Mouse (Mus musculus): ENCODE results near the gene Ly6g6c.

Gene Ly6g6c

DNA sequence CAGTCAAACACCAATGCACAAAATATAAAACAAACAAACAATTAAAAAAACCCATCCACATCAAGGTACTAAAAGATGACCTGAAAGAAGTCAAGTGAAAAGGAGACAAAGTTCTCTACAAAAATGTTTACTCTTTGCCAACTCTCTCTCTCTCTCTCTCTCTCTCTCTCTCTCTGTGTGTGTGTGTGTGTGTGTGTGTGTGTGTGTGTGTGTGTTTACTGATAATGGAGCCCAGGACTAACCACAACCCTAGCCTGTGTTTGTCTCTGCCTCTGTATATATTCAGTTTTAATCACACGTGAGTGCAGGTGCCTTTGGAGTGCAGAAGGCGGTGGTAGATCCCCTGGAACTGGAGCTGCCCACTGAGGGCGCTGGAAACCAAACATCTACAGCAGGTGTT lies 8.1 kb upstream of the Ly6g6c start:
- no peak for DNase-seq (ENCODE audit: low spot score in 2 of 2)

DNA sequence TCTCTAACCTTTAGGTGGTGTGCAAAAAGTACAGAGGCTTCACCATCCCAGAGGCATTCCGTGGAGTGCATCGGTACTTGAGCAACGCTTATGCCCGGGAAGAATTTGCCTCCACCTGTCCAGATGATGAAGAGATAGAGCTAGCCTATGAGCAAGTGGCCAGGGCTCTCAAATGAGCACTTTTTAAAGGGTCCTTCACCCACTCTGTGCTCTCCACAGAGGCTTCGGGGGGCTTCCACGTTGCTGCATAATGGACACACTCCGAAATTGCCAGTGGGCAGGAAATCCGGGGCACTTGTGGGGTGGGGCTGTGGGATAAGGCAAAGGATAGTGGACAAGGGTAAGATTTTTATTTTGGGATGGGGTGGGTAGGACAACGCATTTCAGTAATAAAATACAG lies 6.9 kb upstream of the Ly6g6c start:
- DNase-seq (ENCODE audit: low spot score in 2 of 2): no peak

DNA sequence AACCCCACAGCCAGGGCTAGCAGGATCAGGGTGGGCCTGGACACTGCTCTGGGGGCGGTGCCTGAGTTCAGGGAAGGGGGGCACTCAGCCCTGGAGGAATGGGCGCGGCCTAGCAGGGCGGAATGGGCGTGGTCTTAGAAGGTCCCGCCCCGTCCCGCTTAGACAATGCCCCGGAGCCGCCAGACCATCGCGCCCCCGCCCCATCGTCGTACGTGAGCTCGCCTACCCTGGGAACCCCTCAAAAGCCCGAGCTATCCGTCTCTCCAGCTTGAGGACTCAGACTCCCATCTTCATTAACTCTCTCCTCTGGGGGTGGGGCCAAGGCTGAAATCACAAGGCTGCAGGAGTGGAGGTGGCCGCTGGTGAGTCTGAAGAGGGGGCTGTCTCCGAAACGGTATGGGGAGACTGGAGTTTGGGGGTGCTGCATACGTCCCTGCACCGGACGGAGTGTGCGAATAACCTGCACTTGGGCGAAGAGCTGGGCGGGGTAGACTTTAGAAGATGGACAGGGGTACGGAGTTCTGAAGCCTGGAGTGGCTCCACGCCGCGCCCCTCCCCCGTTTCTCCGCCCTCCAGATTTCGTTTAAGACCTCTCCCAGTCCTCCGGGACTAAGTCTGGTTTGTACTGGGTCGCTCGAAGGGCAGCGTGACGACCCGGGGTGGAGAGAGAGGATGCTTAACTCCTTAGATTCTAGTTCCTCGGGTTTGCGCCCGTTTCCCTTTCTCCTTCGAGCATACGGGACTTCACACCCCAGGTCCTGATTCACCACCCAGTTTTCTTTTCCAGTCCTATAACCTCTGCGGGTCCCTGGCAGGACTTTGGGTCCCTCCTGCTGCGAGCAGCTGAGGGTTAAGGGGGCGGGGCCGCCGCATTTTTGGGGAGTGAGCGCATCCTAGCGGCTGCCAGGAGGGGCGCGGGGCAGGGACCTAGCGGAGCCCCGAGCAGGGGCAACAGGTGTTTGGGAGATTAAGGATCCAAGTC lies 6.0 kb upstream of the Ly6g6c start, which contains the start of gene Ddah2:
Ddah2 (plus strand) TSS at position 125 of the 982 bp plus-strand sequence.
- DNase-seq (ENCODE audit: low spot score in 2 of 2): peak; percentile 81 to 87

DNA sequence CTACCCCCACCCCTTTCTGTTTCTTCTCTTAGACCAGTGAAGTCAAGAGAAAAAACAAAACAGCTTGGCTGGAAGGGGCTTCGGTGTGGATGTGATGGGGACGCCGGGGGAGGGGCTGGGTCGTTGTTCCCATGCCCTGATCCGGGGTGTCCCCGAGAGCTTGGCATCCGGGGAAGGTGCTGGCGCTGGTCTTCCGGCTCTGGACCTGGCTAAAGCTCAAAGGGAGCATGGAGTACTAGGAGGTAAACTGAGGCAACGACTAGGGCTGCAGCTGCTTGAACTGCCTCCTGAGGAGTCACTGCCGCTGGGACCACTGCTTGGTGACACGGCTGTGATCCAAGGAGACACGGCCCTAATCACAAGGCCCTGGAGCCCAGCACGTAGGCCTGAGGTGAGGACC lies 5.1 kb upstream of the Ly6g6c start:
- DNase-seq (ENCODE audit: low spot score in 2 of 2): no peak

DNA sequence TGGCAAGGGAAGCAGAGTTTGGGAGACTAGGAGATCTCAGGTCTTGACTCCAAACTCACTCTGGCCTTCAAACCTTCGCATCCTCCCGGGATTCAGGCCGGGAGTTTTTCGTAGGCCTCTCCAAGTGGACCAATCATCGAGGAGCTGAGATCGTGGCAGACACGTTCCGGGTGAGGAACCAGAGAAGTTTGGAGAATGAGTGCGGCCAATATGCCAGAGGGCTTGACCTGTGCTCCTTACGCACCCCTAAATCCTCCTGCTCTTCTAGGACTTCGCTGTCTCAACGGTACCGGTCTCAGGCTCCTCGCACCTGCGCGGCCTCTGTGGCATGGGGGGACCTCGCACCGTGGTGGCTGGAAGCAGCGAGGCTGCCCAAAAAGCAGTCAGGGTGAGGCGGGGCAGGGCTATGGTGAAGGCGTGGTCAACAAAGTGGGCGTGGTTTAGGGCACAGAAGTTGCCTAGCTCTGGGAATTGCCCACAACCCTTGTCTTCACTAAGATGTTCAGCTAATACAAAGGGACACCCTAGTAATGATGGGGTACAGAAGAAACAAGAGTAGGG lies 4.4 kb upstream of the Ly6g6c start:
- DNase-seq (ENCODE audit: low spot score in 2 of 2): no peak

DNA sequence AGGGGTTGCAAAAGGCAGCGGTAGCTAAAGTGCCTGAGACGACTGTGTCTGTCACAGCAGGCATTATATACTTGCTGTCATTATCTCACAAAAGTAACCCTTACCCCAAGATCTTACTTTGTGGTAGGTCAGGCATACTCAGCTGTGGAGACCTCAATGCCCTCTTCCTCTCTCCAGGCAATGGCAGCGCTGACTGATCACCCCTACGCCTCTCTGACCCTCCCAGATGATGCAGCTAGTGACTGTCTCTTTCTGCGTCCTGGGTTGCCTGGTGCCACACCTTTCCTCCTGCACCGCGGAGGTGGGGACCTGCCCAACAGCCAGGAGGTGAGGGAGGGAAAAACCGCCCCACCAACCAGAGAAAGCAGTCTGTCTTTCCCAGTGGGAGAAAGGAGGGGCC lies 3.9 kb upstream of the Ly6g6c start:
- DNase-seq (ENCODE audit: low spot score in 2 of 2): no peak

DNA sequence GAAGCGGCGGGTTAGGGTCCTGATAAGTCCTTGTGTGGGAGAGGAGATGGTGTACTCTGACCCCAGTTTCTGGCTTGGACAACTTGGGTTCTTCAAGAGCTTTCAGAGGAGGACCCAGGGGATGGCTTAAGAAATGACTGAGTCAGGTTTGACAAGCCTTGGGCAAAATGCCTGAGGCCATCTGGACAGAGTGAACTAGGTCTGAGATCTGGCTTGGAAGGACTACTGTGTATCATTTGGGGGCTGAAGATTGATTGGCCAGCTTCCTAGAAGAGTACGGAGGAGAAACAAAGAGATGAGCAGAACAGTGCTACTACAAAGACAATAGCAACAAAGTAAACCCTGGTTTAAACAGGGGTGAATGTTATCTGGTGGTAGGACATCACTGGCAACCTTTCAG lies 1.7 kb upstream of the Ly6g6c start:
- no peak for DNase-seq (ENCODE audit: low spot score in 2 of 2)

DNA sequence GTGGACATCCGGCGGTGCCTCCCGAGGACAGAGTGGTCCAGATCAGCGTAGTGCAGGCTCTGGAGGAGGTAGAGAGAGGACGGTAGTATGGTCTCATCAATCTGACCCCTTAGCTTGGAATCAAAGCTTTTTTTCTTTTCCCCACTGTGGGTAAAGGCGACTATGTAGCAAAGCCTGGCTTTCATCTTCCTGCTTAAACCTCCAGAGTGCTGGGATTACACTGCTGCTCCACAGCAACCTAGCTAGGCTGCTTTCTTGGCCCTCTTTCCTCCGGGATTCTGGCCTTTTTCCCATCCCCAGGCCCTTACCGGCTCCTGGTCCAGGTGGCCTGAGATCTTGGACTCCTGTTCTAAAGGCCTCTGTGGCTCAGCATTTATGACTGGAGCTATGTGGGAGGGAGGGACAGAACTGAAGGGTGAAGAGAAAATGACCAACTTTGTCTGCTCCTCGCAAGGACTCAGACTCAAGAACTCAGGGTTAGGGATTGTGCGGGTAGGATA lies 760 bp upstream of the Ly6g6c start:
- no peak for DNase-seq (ENCODE audit: low spot score in 2 of 2)

DNA sequence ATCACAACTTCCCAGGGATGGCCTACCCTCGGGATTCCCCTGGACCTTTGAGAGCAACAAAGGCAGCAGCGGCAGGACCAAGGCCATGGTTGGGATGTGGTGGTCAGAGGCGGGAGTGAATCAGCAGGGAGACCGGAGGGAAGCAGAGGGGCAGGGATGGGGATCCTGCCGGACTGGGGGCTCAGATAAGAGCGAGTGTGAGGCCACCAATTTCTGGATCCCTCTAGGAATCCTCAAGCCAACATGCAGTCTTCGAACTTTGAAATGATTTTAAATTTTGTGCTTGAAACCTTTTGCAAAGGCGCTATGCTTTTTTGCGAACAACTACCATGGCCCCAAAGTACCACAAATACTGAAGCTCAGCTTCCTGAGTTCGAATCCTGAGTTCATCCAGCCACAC lies 896 bp downstream of the Ly6g6c start, which contains the start of gene Mpig6b:
Mpig6b (minus strand) TSS at position 101 of the 400 bp plus-strand sequence.
- DNase-seq (ENCODE audit: low spot score in 2 of 2): no peak

DNA sequence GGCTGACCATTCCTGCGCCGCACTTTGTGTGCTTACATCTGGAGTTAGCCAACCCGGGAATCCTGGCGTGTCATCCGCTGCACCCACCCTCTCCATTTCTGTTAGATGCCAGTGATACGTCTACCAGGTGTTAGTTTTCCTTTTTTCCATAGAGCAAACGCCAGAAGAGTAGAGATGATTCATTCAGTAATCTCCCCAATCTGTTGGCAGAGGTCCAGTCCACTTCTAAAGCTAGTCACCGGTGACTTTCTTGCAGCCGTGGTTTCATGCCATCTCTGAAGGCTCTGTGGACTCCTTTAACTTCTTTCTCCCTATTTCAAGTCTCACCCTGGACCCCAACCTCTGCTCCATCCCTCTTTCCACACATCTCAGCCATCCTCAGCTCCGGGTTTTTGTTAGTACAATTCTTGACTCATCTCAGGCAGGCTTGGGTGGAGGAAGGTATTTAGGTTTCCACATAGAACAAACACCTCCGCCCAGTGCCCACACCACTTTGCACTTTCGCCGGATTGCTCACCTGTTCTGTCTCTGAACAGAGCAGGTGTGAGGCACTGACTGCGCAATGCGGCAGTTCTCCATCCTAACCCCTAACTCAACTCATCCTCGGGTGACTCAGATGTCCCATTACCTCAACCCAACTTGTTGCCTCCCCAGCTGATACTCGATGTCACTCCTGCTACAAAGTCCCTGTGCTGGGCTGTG lies 3.2 kb downstream of the Ly6g6c start:
- DNase-seq (ENCODE audit: low spot score in 2 of 2): peak in 1 of 2 experiments; percentile 50

DNA sequence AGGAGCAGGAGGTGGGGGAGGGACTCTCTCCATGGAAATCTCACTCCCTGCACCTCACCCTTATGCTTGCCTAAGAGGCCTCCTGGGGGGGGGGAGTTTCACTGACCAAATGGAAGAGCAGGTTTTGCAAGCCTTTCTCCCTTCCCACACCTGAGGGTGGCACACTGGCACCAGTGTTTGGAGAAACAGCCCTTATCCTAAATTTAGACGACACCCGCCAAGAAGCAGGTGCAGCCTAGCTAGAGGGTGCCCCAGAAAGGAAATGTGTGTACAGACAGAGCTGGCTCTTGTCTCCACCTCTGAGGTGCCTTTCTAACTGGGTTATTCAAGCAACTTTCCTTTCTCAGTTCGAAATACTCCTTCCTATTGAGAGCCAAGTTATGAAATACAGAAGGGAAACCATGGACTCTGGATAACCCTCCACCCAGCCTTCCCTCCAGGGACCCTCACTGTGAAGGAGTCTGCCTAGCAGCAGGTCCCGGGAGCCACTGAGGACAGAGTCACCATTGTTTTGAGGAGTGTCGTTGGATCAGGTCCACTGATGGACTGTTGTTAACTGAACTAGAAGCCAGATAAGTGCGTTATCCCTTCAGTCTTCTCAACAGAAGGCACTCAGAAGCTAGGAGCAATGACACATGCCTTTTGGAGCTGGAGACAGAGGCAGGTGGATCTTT lies 5.5 kb downstream of the Ly6g6c start:
- no peak for DNase-seq (ENCODE audit: low spot score in 2 of 2)

DNA sequence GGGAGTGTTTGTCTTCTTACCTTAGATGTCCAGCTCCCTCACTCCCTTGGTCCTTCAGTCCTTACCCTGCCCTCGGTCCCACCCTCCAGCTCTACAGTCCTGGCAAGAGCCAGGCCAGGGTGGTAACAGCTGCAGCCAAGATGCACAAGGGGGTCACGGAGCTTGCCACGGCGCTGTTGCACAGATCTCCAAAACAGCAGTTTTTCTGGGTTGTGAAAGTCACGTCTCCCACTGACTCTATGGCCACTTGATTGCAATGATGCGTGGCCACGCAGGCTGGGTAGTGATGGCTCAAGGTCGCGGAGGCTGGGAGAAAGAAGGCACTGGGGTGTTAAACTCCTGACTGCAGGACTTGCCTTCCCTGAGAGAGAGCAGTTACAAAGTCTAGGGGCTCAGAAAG lies 6.3 kb downstream of the Ly6g6c start:
- no peak for DNase-seq (ENCODE audit: low spot score in 2 of 2)

DNA sequence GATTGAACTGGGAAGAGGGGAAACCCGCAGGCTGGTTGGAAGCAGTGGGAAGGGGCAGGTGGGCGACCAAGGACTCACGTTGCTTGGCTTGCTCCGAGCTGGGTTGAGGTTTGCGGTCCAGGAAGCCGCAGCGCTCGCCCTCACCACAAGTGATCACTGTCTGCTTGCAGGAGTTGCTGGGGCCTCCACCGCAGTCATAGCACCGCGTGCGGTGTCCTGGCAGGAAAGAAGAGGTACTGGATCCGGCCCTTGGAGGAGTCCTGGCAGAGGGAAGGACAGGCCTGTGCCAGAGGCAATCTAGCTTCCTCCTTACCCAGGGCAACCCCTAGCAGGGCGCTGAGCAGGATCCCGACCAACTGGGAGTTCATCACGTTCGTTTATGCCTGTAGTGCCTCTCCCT lies 8.9 kb downstream of the Ly6g6c start:
- DNase-seq (ENCODE audit: low spot score in 2 of 2): no peak

DNA sequence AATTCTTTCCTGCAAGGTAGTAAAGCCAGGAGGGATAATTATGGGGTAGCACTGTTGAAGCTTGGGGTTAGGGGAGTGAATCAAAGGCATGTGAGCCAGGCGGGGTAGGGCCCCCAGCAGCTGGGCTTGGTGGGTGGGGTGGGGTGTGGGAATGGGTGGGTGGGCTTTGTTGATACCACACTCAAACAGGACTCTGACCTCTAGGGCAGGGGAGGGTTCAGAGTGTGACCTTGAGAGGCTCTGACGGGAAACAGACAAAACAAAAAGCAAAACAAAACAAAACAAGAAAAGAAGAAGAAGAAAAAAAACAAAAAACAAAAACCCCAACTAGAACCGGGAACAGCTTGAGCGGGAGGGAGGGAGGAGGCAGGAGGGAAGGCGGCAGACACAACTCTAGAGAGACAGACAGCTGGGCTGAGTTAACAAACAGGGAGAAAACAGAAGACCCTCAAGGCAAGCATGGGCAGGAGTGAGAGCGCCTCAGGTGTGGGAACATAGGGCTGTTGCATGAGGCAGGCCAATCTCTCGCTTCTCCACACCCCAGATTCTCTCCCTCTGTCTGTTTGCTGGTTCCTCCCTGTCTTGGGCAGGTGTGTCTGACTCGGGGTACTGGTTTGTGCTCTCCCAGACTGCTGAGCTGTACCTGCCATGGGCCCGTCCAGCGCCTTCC lies 11.5 kb downstream of the Ly6g6c start, which contains the start of gene Ly6g6e:
Ly6g6e (plus strand) TSS at position 396 of the 670 bp plus-strand sequence.
- DNase-seq (ENCODE audit: low spot score in 2 of 2): no peak

DNA sequence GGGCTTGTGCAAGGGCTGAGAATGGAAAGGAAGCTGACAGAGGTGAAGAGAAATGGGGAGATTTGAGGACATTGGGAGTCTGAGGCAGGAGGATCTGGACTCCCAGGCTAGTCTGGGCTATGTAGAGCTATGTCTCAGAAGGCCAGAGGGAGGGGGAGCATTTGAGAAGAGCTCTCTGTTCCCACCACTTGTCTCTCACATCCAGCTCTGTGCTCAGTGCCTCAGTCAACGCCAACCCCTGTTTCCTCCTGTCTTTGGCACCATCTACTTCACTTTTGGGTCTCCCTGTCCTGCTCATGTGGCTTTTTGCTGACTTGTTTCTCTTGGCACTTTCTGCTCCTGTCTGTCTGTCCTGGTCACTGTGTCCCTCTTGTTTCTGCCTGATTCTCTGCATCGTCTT lies 12.1 kb downstream of the Ly6g6c start:
- no peak for DNase-seq (ENCODE audit: low spot score in 2 of 2)

DNA sequence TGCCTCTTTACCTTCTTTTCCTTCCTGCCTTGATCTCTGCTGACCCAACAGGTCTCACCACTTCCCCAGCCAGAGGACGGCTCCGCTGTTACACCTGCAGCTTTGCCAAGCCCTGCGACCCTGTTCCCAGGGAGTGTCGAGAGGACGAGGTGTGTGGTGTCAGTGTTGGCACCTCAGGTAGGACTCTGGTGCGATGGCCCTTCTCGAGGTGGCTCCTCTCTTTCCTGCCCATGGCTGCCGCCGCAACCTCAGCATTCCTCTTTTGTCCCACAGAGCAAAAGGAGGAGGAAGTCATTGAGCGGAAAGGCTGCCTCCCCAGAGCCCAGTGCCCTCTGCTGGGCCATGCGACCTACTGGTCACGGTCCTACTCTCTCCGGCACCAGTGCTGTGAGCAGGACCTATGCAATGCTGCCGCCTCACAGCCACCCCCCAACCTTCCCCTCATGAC lies 12.6 kb downstream of the Ly6g6c start, which contains the start of gene Ly6g6d:
Ly6g6d (minus strand) TSS at position 280 of the 448 bp plus-strand sequence.
- peak; percentile 40 to 58 for DNase-seq (ENCODE audit: low spot score in 2 of 2)

DNA sequence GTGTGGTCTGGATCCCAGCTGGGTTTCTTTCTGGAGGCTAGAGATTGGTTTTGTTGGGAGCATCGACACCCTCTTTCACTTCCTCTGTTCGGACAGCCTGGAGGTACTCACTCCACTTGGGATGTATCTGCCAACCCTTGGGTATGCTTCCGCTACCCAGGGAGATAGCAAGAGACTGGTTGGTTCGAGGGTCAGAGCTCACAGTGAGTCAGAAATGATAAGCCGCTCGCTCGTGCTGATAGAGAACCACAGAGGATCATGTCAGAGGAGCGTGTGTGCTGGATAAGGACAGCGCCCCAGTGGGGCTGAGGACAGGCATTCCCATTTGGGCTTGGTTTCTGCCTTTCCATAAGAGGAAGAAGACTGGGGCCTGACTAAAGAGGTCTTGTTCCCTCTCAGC lies 14.6 kb downstream of the Ly6g6c start:
- DNase-seq (ENCODE audit: low spot score in 2 of 2): no peak

DNA sequence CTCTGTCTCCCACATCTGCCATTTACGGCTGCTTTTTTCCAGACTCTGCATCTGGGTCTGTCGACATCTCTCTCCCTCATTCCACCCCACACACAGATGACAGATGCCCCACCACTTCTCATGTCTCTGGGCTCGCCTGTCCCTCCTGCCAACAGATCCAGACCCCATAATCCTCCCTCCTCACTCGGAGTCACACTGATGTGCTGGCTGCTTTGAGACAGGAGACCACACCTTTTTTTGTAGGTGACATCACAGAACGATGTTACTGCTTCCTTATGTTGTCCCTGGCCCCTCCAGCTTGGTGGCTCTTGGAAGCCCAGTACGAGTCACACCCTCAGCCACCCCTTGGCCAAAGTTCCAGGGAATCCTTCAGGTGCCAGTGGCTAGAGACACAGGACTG lies 15.1 kb downstream of the Ly6g6c start:
- no peak for DNase-seq (ENCODE audit: low spot score in 2 of 2)

DNA sequence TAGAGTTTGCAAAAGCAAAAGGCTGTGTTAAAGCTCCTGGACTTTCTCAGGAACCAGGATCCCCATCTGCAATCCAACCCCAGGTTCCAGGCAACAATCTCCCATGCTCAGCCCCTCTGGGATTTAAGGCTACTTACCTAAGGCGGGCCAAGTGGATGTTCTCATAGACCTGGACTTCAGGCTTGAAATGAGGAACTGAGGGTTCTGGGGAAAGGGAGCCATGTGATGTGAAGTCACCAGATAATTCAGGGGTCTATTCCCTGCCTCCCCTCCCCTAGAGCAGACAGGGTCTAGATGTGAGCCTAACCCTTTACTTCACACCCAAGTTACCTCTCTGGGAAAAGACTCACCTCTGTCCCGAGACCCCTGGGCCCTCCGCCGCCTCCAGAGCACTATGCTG lies 15.5 kb downstream of the Ly6g6c start:
- no peak for DNase-seq (ENCODE audit: low spot score in 2 of 2)

DNA sequence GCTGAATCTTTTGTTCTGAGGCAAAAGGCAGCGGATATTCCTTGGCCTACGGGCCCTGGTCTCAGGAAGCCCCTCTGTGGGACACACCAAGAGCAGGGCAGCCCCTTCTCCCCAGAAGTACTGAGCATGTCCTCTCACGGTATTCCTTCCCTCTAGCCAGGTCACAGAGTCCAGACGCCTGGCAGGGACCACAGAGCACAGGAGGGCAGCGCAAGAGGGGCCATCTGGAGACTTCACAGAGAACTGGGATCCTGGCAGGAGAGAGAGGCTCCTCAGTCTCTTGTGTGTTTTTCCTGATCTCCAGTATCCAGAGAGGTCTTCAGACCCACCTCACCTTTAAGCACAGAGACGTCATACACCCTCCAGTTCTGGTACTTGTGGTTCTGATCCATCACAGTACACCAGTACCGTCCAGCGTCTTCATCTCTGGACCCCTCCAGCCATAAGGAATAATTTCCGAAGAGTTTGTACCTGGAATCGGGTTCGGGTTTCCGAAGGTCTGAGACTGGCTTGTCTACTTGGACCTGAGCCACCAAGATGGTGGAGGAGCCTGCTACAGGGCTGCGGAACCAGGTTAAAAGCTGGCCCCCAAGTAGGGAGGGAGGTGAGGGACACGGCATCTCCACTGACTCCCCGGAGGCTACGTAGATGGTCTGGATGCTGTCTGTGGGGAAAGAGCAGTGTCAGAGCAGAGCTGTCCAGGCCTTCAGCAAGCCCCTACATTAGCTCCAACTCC lies 17.8 kb downstream of the Ly6g6c start:
- DNase-seq (ENCODE audit: low spot score in 2 of 2): no peak
